Mouse (Mus musculus) cerebellum, postnatal 14 days (tissue): ENCODE measurements at regions not wholly inside any gene's neighbourhood (a gene's known extent, or its start where the extent isn't known, plus 50 kb on each side); places are given as distances from the start of the nearest gene placed in this dataset.
A peak's percentile ranks its signal among the peaks of the same experiment; 100 is the strongest.

ENCODE experiments used
- DNase-seq, 2 experiments: peaks; one replicate each; pipeline ENCODE4 v3.0.0; 2021; ENCODE audit warnings: mixed read lengths in 2 of 2

DNA sequence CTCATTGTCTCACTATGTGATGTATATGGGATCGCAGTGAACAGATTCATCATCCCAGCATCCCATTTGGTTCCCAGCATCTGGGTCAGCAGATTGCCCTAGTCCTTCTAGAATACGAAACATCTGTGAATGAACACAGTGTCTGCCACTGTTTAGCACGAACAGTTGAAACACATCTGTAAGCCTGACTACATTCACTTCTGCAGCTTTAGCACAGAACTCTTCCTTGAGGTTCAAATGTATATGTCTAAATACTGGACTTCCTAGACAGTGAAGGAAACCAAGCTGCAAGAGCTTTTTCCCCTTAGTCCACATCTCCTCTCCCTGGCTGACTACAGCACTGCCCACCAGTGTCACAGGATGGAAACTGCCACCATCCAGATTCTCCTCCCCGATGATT, 283.0 kb upstream of the Tle4 start:
- no peak for DNase-seq

DNA sequence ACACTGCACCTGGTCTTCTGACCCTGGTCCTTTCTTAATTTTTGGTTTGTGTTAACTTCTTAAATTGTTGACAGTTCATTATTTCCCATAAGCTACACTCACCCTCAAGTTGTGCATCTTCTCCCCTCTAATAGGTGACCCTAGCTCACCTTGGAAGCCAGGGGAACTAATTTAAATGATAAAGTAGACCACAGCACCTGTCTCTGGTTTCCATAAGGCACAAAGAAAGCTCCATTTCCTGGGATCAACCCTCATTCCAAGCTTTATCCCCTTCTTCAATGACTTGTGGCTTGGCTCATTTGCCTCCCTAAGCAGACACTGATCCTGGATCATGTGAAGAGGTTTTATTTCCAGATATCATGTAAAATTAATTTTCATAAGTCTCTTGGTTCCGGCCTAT, 276.1 kb upstream of the Tle4 start:
- DNase-seq = no peak

DNA sequence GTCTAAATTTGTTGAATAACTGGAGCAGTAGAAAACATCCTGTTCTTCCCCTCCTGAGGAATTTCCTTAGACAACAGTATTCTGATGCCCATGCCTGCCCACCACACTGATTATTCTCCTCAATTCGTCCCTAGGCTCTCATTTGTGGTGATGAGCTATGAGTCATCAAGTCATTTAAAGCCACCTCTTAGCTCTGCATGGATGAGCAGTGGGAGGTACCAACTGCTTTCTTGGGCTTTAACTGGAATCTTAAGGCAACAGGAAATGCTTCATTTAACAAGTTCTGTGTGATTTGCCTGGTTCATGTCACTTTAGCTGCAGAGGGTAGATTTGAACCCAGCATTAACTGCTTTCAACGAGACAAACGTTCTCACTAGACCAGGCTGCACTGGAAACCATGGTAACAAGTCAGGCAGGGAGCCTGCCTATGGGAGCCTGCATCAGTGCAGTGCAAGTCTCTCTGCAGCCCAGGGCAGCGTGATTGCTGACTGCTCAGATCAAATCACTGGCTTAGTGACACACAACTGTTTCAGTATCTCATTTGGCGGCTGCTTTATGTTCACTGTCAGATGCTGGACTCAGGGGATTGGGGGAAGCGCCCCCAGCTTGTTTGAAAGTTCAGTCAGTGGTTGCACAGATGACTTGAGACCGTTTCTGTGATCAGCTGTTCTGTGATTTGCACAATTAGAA, 273.5 kb upstream of the Tle4 start:
- DNase-seq = no peak

GRCm38 (mm10) chr19:14862654-14863468, 265.0 kb upstream of the Tle4 start:
- DNase-seq = peak; percentile 11 to 25

- no peak for DNase-seq
Observed at GRCm38 (mm10) chr19:14855036-14855435, 257.2 kb upstream of the Tle4 start.

- DNase-seq = no peak
Observed at GRCm38 (mm10) chr19:14853416-14853815, 255.6 kb upstream of the Tle4 start.

DNA sequence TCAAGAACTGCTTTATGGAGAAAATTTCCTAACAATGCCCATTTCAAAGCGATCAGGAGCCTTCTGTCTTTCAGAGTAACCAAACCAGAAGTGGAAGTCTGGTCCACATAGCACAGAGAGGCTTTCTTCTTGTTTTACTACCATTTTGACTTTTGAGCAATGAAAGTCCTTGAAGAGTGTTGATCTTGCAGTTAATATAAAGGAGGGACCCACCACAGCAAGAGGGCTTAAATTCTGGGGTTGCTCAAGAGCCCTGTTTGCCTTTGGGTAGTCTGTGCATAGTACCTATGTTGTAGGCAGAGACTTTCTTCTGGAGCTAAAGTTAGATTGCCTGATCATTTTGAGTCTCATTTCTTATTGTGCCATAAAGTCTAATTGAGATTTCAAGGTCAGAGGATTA, 251.7 kb upstream of the Tle4 start:
- DNase-seq = no peak

- DNase-seq = no peak
Observed at GRCm38 (mm10) chr19:14847120-14847519, 249.3 kb upstream of the Tle4 start.

GRCm38 (mm10) chr19:14835629-14836028, 237.8 kb upstream of the Tle4 start:
- DNase-seq = no peak

- DNase-seq = no peak
Observed at GRCm38 (mm10) chr19:14816354-14816753, 218.5 kb upstream of the Tle4 start.

DNA sequence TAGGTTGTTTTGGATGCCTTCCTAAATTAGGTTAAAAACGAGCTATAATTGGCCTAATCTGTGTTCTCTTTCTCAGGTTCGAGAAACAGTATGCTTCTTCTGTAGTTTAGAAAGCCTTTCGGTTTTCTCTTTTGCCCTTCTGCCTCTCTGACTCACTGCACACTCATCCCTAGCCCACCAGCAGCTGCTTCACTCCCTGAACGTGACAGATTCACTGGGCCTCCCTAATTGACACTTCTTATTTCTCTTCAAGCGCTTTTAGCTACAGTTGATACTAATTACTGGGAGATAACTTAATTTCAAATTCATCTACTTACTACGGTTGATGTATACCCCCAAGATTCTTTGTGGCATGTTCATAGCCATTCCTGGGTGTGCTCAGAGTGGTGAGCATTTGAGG, 208.9 kb upstream of the Tle4 start:
- no peak for DNase-seq

- DNase-seq = peak; percentile 10 to 13
Observed at GRCm38 (mm10) chr19:14802909-14803650, 205.2 kb upstream of the Tle4 start.

GRCm38 (mm10) chr19:14801669-14802068, 203.8 kb upstream of the Tle4 start:
- no peak for DNase-seq

DNA sequence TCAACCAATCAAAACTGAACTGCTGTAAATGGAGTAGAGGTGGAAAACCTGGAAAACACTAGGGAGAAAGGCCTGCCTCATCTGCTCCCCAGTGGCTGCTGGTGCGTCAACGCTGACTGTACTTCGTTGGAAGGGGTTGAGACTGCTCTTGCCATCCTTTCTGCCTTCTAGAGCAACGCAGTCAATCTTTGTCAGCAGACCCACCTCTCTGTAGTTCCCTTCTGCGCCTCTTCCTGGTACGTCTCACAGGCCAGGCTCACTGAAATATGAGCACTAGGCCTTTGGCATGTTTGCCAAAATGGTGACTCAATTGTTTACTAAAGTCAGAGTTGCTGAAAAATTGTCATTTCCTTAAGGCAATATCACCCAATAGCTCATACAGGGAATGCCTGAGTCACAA, 201.2 kb upstream of the Tle4 start:
- no peak for DNase-seq

DNA sequence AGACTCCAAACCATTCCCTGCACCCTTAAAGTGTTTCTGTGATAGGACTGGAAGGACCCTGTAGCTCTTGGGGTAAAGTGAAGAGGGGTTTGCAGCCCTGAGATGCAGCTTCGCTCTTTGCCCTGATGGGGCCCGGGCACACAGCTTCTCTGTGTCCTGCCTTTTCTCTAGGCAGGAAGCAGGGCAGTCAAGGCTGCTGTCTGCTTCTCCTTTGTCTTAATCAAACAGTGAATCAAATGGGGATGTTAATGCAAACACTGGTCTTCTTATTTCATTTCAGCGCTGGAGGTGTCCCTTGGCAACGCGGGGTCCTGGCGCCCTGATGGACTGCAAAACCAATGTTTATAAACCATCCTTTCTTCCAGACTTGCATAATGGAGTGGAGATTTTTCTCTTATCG, 200.6 kb upstream of the Tle4 start:
- DNase-seq = no peak

GRCm38 (mm10) chr19:14795910-14796309, 198.1 kb upstream of the Tle4 start:
- DNase-seq = no peak

DNA sequence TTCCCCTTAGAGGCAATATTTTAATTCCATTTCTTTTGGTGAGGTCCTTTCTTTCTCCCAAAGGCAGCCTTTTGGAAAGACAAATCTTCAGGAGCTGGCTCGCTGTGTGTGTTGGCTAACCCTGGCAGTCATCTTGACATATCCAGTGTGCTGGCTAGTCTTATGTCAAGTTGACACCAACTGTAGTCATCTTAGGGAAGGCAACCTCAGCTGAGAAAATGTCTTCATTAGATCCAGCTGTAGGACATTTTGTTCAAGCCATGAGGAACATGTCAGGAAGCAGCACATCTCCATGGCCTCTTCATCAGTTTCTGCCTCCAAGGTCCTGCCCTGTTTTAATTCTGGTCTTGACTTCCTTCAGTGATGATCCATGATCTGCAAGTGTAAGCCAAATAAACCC, 192.1 kb upstream of the Tle4 start:
- DNase-seq = no peak

GRCm38 (mm10) chr19:14788630-14789029, 190.8 kb upstream of the Tle4 start:
- DNase-seq = no peak

DNA sequence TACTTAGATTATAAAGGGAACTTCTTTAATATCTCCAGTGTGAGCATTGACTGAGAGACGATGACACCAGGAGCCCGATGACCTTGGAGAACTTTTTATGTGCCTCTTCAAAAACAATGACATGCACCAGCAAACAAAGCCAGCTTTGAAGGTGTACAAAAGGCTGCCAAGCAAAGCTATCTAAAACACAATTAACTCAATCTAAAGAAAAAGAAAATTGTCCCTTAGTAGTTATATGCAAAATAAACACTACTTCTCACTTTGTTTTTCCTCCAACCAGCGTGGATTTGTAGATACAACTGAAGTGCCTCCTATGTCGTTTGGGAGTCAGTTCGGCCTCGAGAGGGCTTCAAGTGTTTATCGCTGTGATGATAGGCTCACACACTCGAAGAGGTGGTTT, 189.0 kb upstream of the Tle4 start:
- DNase-seq = no peak

- DNase-seq = no peak
Observed at GRCm38 (mm10) chr19:14785661-14786060, 187.8 kb upstream of the Tle4 start.

DNA sequence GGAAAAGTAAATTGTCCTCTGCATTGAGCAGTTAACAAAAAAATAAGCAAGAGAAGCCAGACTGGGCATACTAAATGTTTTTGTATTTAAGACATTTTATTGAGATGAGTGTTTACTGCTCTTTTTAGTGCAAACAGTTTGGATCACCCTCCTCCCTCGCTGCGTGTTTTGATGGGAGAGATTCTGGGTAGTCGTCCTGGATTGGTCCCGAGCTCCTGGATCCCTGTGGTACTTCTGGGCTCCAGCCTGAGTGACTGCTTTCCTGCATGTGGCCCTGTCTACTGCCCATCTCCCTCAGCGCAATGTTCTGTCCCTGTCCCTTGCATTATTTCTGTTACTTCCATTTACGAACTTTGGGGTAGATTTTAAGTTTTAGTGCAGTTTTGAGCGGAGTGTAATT, 179.9 kb upstream of the Tle4 start:
- peak; percentile 21 to 52 for DNase-seq

DNA sequence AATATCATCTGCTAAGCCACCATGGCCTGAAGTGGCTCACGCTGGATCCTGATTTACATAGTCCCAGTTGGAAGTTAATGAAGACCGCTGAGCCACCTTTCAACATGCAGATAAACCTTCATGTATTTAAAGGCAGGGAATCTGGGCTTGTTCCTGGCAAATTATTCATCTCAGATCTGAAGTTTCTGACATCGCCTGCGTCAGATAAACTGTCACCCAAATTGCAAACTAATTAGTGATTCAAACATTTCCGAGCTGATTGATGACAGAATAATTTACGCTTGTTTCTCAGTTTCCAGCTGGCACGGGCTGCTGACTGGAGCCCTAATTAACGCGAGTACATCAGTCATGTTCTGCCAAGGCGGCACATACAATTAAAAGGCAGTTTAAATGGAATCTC, 179.3 kb upstream of the Tle4 start:
- peak; percentile 6 to 38 for DNase-seq

GRCm38 (mm10) chr19:14776791-14777190, 178.9 kb upstream of the Tle4 start:
- DNase-seq = no peak

DNA sequence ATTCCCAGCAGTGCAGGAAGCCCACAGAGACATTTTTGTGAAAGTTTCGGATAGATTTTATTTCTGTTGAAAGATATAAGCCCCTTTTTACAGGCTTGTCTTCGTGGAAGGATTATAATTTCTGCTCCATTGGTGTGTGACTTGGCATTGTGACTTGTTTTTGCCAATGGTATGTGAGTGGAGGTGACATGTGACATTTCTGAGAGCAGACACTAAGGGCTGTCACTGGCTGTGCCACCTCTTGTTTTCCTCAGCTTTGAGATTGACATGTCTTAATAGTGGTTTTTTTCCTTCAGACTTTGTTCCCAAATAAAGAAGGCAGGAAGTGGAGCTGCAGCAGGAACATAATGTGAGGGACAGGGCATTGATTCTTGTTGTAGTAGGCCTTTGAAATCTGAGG, 174.9 kb upstream of the Tle4 start:
- DNase-seq = no peak
